Comparison of ENCODE assay signal across 8 mouse cellular contexts in genomic region chr4:154964581-154965235, GRCm38 (mm10). TPM values are rescaled to one million over a fixed set of nuclear protein-coding genes. Genes with fewer than 3 reads are reported as not detected.
DNase-seq lines count a peak whose midpoint lies in the region; ATAC-seq and TF ChIP-seq lines count a peak whose summit lies in the region.

No protein-coding gene starts in this region.

- DNase-seq in cerebellum, postnatal 14 days = peak; percentile 42 to 45
- DNase-seq in cerebellum, adult 9-10 months = no peak
- DNase-seq in CH12.LX (ENCODE audit: extremely low read depth) = no peak
- DNase-seq in forebrain, embryonic 10.5 days (ENCODE audit: extremely low spot score, low spot score) = no peak
- no peak for DNase-seq in limb, embryonic 14.5 days (ENCODE audit: low spot score)
- DNase-seq in retina, postnatal 1 day = no peak
- no peak for DNase-seq in layer of hippocampus, adult 9-11 months

- H3K9me3 ChIP-seq in CH12.LX (replicated peaks; ENCODE audit: low read length) = no peaks in the 10 kb centered on the region
- no peaks in the 10 kb centered on the region for H3K9me3 ChIP-seq in forebrain, embryonic 10.5 days
- H3K9me3 ChIP-seq in limb, embryonic 14.5 days (ENCODE audit: control insufficient read depth, low read length) = no peaks in the 10 kb centered on the region
- no peaks in the 10 kb centered on the region for H3K9me3 ChIP-seq in neural tube, embryonic 15.5 days (replicated peaks)

- no peak for TF ChIP-seq POLR2A in CH12.LX (IDR thresholded peaks at IDR 0.05; ENCODE audit: low read depth, low read length)
- no peak for TF ChIP-seq POLR2A in limb, embryonic 14.5 days (IDR thresholded peaks at IDR 0.05; ENCODE audit: borderline replicate concordance, extremely low read depth, insufficient read depth, insufficient read length)

- ATAC-seq in limb, embryonic 14.5 days (ENCODE audit: low FRiP score, low read depth) = no peak
- ATAC-seq in neural tube, embryonic 15.5 days (ENCODE audit: low FRiP score) = 0 out of 2 replicates have a peak, but pooled peaks have one; percentile 4

- H3K4me2 ChIP-seq in CH12.LX (ENCODE audit: insufficient read depth, low read depth, poor library complexity, severe bottlenecking) = peak overlapping the region; percentile 79
- H3K4me2 ChIP-seq in limb, embryonic 14.5 days (replicated peaks; ENCODE audit: low read depth, low read length, severe bottlenecking) = peak overlapping the region; percentile 73
- H3K4me2 ChIP-seq in neural tube, embryonic 15.5 days = peak overlapping the region; percentile 89

- no peak for TF ChIP-seq CTCF in CH12.LX (conservative IDR thresholded peaks at IDR 0.05 in 1 of 2, IDR thresholded peaks at IDR 0.05 in 1 of 2; ENCODE audit: low read depth in 2 of 2, low read length in 2 of 2)

- in situ Hi-C loops in CH12.LX (cut with MboI; ENCODE audit: low pct_ligation_motif_present, low pct_unique_long_range_greater_than_20kb, low sequenced_read_pairs) = loop anchor here (25.0 kb wide), 1 partner anchor 273 kb away; the partner anchor contains the start of gene Faap20

- peaks cover 46% of the 10 kb centered on the region for H3K79me2 ChIP-seq in CH12.LX (replicated peaks; ENCODE audit: control insufficient read depth, extremely low read depth, insufficient read depth, poor library complexity, severe bottlenecking)

- H3K9ac ChIP-seq in CH12.LX (ENCODE audit: insufficient read depth, low read depth) = peak overlapping the region; percentile 65
- peak overlapping the region; percentile 83 for H3K9ac ChIP-seq in limb, embryonic 14.5 days (ENCODE audit: low read depth, low read length, severe bottlenecking)
- peak overlapping the region; percentile 80 for H3K9ac ChIP-seq in neural tube, embryonic 15.5 days (replicated peaks)

- under 1% methylated on average over 36 of the region's 36 CpGs for WGBS in forebrain, embryonic 10.5 days
- 3% methylated on average over 27 of the region's 36 CpGs for WGBS in limb, embryonic 14.5 days
- WGBS in neural tube, embryonic 15.5 days = 1% methylated on average over 36 of the region's 36 CpGs

- H3K27me3 ChIP-seq in CH12.LX (replicated peaks) = peaks cover 34% of the 10 kb centered on the region
- H3K27me3 ChIP-seq in forebrain, embryonic 10.5 days (ENCODE audit: poor library complexity, severe bottlenecking) = peaks cover 39% of the 10 kb centered on the region
- H3K27me3 ChIP-seq in limb, embryonic 14.5 days (ENCODE audit: control insufficient read depth, insufficient read depth, low read length) = peaks cover 36% of the 10 kb centered on the region
- no peaks in the 10 kb centered on the region; the same call in 1 of the 2 replicates for H3K27me3 ChIP-seq in neural tube, embryonic 15.5 days (replicated peaks)

- peaks cover 24 to 61% of the 10 kb centered on the region in 2 experiments for H3K4me1 ChIP-seq in CH12.LX (ENCODE audit: control insufficient read depth in 1 of 2, insufficient read depth in 2 of 2)
- H3K4me1 ChIP-seq in forebrain, embryonic 10.5 days = peaks cover 78% of the 10 kb centered on the region
- peaks cover 25% of the 10 kb centered on the region for H3K4me1 ChIP-seq in limb, embryonic 14.5 days (ENCODE audit: control insufficient read depth, insufficient read depth, low read length)
- peaks cover 63% of the 10 kb centered on the region for H3K4me1 ChIP-seq in neural tube, embryonic 15.5 days

- peak overlapping the region; percentile 49; the same call in 1 of the 2 replicates for H3K27ac ChIP-seq in CH12.LX (ENCODE audit: insufficient read depth, low read depth)
- peak overlapping the region; percentile 97 for H3K27ac ChIP-seq in forebrain, embryonic 10.5 days
- H3K27ac ChIP-seq in limb, embryonic 14.5 days (replicated peaks; ENCODE audit: low read depth, low read length) = peak overlapping the region; percentile 82
- peak overlapping the region; percentile 91 for H3K27ac ChIP-seq in neural tube, embryonic 15.5 days (replicated peaks)

- peak overlapping the region; percentile 63 to 94 (median 84) for H3K4me3 ChIP-seq in CH12.LX (replicated peaks in 1 of 3; ENCODE audit: low read depth in 2 of 3, low read length in 2 of 3, poor library complexity in 1 of 3)
- H3K4me3 ChIP-seq in forebrain, embryonic 10.5 days = peak overlapping the region; percentile 98
- peak overlapping the region; percentile 80 for H3K4me3 ChIP-seq in limb, embryonic 14.5 days (replicated peaks; ENCODE audit: low read length)
- H3K4me3 ChIP-seq in neural tube, embryonic 15.5 days (replicated peaks) = peak overlapping the region; percentile 86

- no peak for TF ChIP-seq RAD21 in CH12.LX (IDR thresholded peaks at IDR 0.05; ENCODE audit: low read depth, low read length)

- H3K36me3 ChIP-seq in CH12.LX (replicated peaks in 1 of 2; ENCODE audit: control insufficient read depth in 1 of 2, insufficient read depth in 1 of 2, low read length in 1 of 2) = peaks cover 12 to 39% of the 10 kb centered on the region in 2 experiments
- peaks cover 58% of the 10 kb centered on the region for H3K36me3 ChIP-seq in forebrain, embryonic 10.5 days (replicated peaks)
- H3K36me3 ChIP-seq in limb, embryonic 14.5 days (ENCODE audit: control insufficient read depth, insufficient read depth, low read length) = peaks cover 13% of the 10 kb centered on the region
- peaks cover 9% of the 10 kb centered on the region for H3K36me3 ChIP-seq in neural tube, embryonic 15.5 days

- TF ChIP-seq EP300 in CH12.LX (IDR thresholded peaks at IDR 0.05; ENCODE audit: low read length) = no peak

- dilution Hi-C loops in CH12.LX (cut with MboI; ENCODE audit: extremely low pct_ligation_motif_present, extremely low pct_unique_long_range_greater_than_20kb, low sequenced_read_pairs) = no loop called here

TF ChIP-seq in CH12.LX, 34 proteins besides CTCF, POLR2A, EP300 and RAD21:
- TF ChIP-seq ELF1 (IDR thresholded peaks at IDR 0.05; ENCODE audit: low read depth, low read length) = 0 out of 2 replicates have a peak, but pooled peaks have one; percentile 2
- no peak for TF ChIP-seq MEF2A (IDR thresholded peaks at IDR 0.05; ENCODE audit: borderline replicate concordance, low read depth, low read length)
- TF ChIP-seq USF2 (conservative IDR thresholded peaks at IDR 0.05; ENCODE audit: low read depth, low read length) = no peak

RNA-seq across cellular contexts. Expression of gene Pank4, which starts 0.8 kb away (rescaled TPM):
- total RNA-seq in CH12.LX (2012; rRNA removed) (30.6 and 34.7 TPM in 2 replicates), CH12.LX (2014; rRNA removed) (27.6 and 28.1 TPM in 2 replicates)
- polyA plus RNA-seq in CH12.LX (2012; ENCODE audit: insufficient read length, low read depth) = 22.4 and 23.2 TPM in 2 replicates
- 46.8 and 51.8 TPM in 2 replicates for polyA plus RNA-seq in forebrain, embryonic 10.5 days (2016; fragmentation: Nextera tagmentation; extraction: Ambion mirVana)
- 76.3 and 86.2 TPM in 2 replicates for polyA plus RNA-seq in limb, embryonic 14.5 days (2012; rRNA removed)
- 36.9 and 43.9 TPM in 2 replicates for polyA plus RNA-seq in limb, embryonic 14.5 days (2014; fragmentation: Nextera tagmentation; extraction: Ambion mirVana)
- 37.4 and 40.6 TPM in 2 replicates for polyA plus RNA-seq in neural tube, embryonic 15.5 days (2015; fragmentation: Nextera tagmentation; extraction: Ambion mirVana)

RNA-seq across cellular contexts. Expression of gene Hes5, which starts 4.0 kb away (rescaled TPM):
- total RNA-seq in CH12.LX (2012; rRNA removed) = 6.2 and 6.8 TPM in 2 replicates
- 2.1 and 2.7 TPM in 2 replicates for total RNA-seq in CH12.LX (2014; rRNA removed)
- polyA plus RNA-seq in CH12.LX (2012; ENCODE audit: insufficient read length, low read depth) = 1.5 and 1.7 TPM in 2 replicates
- polyA plus RNA-seq in forebrain, embryonic 10.5 days (2016; fragmentation: Nextera tagmentation; extraction: Ambion mirVana) = 272 and 295 TPM in 2 replicates
- 0.60 and 1.6 TPM in 2 replicates for polyA plus RNA-seq in limb, embryonic 14.5 days (2012; rRNA removed)
- 0.30 and 0.77 TPM in 2 replicates for polyA plus RNA-seq in limb, embryonic 14.5 days (2014; fragmentation: Nextera tagmentation; extraction: Ambion mirVana)
- 80.3 and 113 TPM in 2 replicates for polyA plus RNA-seq in neural tube, embryonic 15.5 days (2015; fragmentation: Nextera tagmentation; extraction: Ambion mirVana)

RNA-seq across cellular contexts. Expression of gene Tnfrsf14, which starts 36.3 kb away (rescaled TPM):
- total RNA-seq in CH12.LX (2012; rRNA removed) (68.3 and 109 TPM in 2 replicates), CH12.LX (2014; rRNA removed) (21.0 and 25.9 TPM in 2 replicates)
- 19.8 and 20.0 TPM in 2 replicates for polyA plus RNA-seq in CH12.LX (2012; ENCODE audit: insufficient read length, low read depth)
- polyA plus RNA-seq in forebrain, embryonic 10.5 days (2016; fragmentation: Nextera tagmentation; extraction: Ambion mirVana) = 0.68 and 0.93 TPM in 2 replicates
- polyA plus RNA-seq in limb, embryonic 14.5 days (2012; rRNA removed) = 4.1 and 5.8 TPM in 2 replicates
- polyA plus RNA-seq in limb, embryonic 14.5 days (2014; fragmentation: Nextera tagmentation; extraction: Ambion mirVana) = 0.87 and 0.99 TPM in 2 replicates
- polyA plus RNA-seq in neural tube, embryonic 15.5 days (2015; fragmentation: Nextera tagmentation; extraction: Ambion mirVana) = 0.37 and 1.4 TPM in 2 replicates

Comparison
In these comparisons a context has a peak if more than half of its experiments do, and no peak if none do; other contexts are left out.
1. DNase-seq: peak in cerebellum, postnatal 14 days (2 of 2); none in cerebellum, adult 9-10 months (single experiment), CH12.LX (single experiment), forebrain, embryonic 10.5 days (single experiment), limb, embryonic 14.5 days (single experiment), retina, postnatal 1 day (single experiment) and layer of hippocampus, adult 9-11 months (single experiment).
2. RNA of gene Hes5, which starts 4.0 kb away (polyA plus RNA-seq): 272 to 295 TPM in forebrain, embryonic 10.5 days and 80.3 to 113 TPM in neural tube, embryonic 15.5 days; 1.5 to 1.7 TPM in CH12.LX and 0.30 to 1.6 TPM in limb, embryonic 14.5 days; every median in the first group is over 10 times any median in the second.
3. Peak in every context shown above with its lines, with median percentiles within 50 percentile points of each other: H3K27ac ChIP-seq, H3K4me2 ChIP-seq, H3K4me3 ChIP-seq and H3K9ac ChIP-seq.